ENCODE assay signal across 23 mouse cellular contexts in the genomic region with DNA sequence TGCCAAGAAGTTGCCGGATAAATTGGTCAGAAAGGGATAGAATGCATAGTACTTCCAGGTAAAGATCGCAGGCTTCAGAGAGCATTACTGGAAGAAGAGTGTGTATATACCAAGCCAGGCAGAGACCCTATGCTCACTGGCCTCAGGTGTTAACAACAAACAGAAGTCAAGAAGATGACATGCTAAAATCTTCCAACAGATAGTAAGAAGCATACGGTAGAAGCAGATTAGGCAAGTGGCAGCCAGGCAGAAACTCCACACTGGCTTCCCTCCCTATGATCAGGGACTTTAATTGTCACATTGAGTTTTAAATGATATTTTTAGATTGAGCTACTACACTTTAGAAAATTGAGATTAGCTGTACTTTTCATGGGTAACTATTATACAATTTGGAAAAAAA.
DNase-seq lines count a peak whose midpoint lies in the region; ATAC-seq and TF ChIP-seq lines count a peak whose summit lies in the region.
"Had no signal": no experiment of that assay in that cellular context is flagged by ENCODE, and none has a peak within 500 bp of the region (broad histone marks: within the 10 kb centered on the region; RNA-seq: fewer than 3 reads in every experiment).

No protein-coding gene starts in this region.

- peak; percentile 65; the same call in 1 of the 2 replicates for TF ChIP-seq EP300 in liver, postnatal 0 days (IDR thresholded peaks at IDR 0.05; ENCODE audit: low read depth)

- TF ChIP-seq CTCF in liver, postnatal 0 days (IDR thresholded peaks at IDR 0.05; ENCODE audit: low read depth), result no peak
- TF ChIP-seq CTCF in left cerebral cortex, adult 2 months (IDR thresholded peaks at IDR 0.05), result no peak
- TF ChIP-seq CTCF in intestine, postnatal 0 days (IDR thresholded peaks at IDR 0.05; ENCODE audit: low read depth), result no peak

- H3K27me3 ChIP-seq in heart, embryonic 12.5 days (replicated peaks), result no peaks in the 10 kb centered on the region
- H3K27me3 ChIP-seq in liver, embryonic 13.5 days, result no peaks in the 10 kb centered on the region
- no peaks in the 10 kb centered on the region for H3K27me3 ChIP-seq in liver, postnatal 0 days (ENCODE audit: insufficient read depth, low read length)
- H3K27me3 ChIP-seq in intestine, postnatal 0 days (replicated peaks; ENCODE audit: control insufficient read depth, insufficient read depth, low read length), result no peaks in the 10 kb centered on the region
- H3K27me3 ChIP-seq: embryonic facial prominence, embryonic 15.5 days; forebrain, embryonic 15.5 days; heart, embryonic 15.5 days; hindbrain, embryonic 15.5 days had no signal

- H3K9ac ChIP-seq in heart, embryonic 12.5 days, result no peak overlapping the region
- peak overlapping the region; percentile 42; the same call in 1 of the 2 replicates for H3K9ac ChIP-seq in liver, embryonic 13.5 days
- H3K9ac ChIP-seq in liver, postnatal 0 days (replicated peaks), result no peak overlapping the region
- H3K9ac ChIP-seq in intestine, postnatal 0 days (ENCODE audit: low read depth, low read length), result no peak overlapping the region
- H3K9ac ChIP-seq: embryonic facial prominence, embryonic 15.5 days; forebrain, embryonic 15.5 days; heart, embryonic 15.5 days; hindbrain, embryonic 15.5 days had no signal

- H3K4me1 ChIP-seq in heart, embryonic 12.5 days (replicated peaks), result peaks cover 21% of the 10 kb centered on the region
- H3K4me1 ChIP-seq in liver, embryonic 13.5 days (replicated peaks), result peaks cover 46% of the 10 kb centered on the region
- peaks cover 22% of the 10 kb centered on the region for H3K4me1 ChIP-seq in liver, postnatal 0 days (ENCODE audit: insufficient read depth)
- H3K4me1 ChIP-seq in intestine, postnatal 0 days (replicated peaks; ENCODE audit: control insufficient read depth, insufficient read depth, low read length), result no peaks in the 10 kb centered on the region
- H3K4me1 ChIP-seq: embryonic facial prominence, embryonic 15.5 days; forebrain, embryonic 15.5 days; hindbrain, embryonic 15.5 days had no signal

- peaks cover 11% of the 10 kb centered on the region for H3K36me3 ChIP-seq in heart, embryonic 12.5 days
- H3K36me3 ChIP-seq in liver, embryonic 13.5 days, result no peaks in the 10 kb centered on the region
- H3K36me3 ChIP-seq in liver, postnatal 0 days (replicated peaks; ENCODE audit: insufficient read depth, low read length), result no peaks in the 10 kb centered on the region
- H3K36me3 ChIP-seq in intestine, postnatal 0 days (ENCODE audit: control insufficient read depth, insufficient read depth), result no peaks in the 10 kb centered on the region
- H3K36me3 ChIP-seq: embryonic facial prominence, embryonic 15.5 days; forebrain, embryonic 15.5 days; hindbrain, embryonic 15.5 days had no signal

- no peak for DNase-seq in frontal cortex, adult 2 months (ENCODE audit: extremely low spot score in 1 of 2, low spot score in 1 of 2)
- DNase-seq in heart, postnatal 25 days (ENCODE audit: low spot score), result no peak
- DNase-seq in liver, embryonic 13.5 days, result no peak
- no peak for DNase-seq in liver, postnatal 0 days
- DNase-seq in left cerebral cortex, adult 2 months (ENCODE audit: extremely low spot score in 1 of 2, low spot score in 2 of 2), result no peak
- DNase-seq: adrenal gland, postnatal 14 days; B cell, adult 2 months; cerebellum, adult 8-10 months; cerebellum, postnatal 14 days; embryo, embryonic 11 days; gastrocnemius, adult 2 months; gastrocnemius, postnatal 36 days; heart, postnatal 36 days had no signal

- no peak overlapping the region for H3K4me2 ChIP-seq in heart, embryonic 12.5 days
- H3K4me2 ChIP-seq in liver, embryonic 13.5 days, result 0 out of 2 replicates have a peak overlapping the region, but pooled peaks have one; percentile 44
- H3K4me2 ChIP-seq in liver, postnatal 0 days (ENCODE audit: low read depth, low read length), result no peak overlapping the region
- H3K4me2 ChIP-seq in intestine, postnatal 0 days (replicated peaks; ENCODE audit: low read depth), result no peak overlapping the region
- H3K4me2 ChIP-seq: embryonic facial prominence, embryonic 15.5 days; forebrain, embryonic 15.5 days; heart, embryonic 15.5 days; hindbrain, embryonic 15.5 days had no signal

- 77% methylated on average over 3 of the region's 3 CpGs for WGBS in heart, embryonic 12.5 days
- 64% methylated on average over 3 of the region's 3 CpGs for WGBS in liver, embryonic 13.5 days (ENCODE audit: insufficient replicate concordance)
- WGBS in liver, postnatal 0 days (ENCODE audit: insufficient replicate concordance), result 80% methylated on average over 3 of the region's 3 CpGs
- WGBS in intestine, postnatal 0 days, result 92% methylated on average over 3 of the region's 3 CpGs

- ATAC-seq in frontal cortex, adult (ENCODE audit: low TSS enrichment), result peak; percentile 41; the same call in 1 of the 2 replicates
- peak; percentile 54; the same call in 1 of the 2 replicates for ATAC-seq in heart, embryonic 12.5 days (ENCODE audit: insufficient number of reproducible peaks, low FRiP score)
- ATAC-seq in liver, embryonic 13.5 days (ENCODE audit: low read depth), result peak; percentile 76
- no peak for ATAC-seq in liver, postnatal 0 days
- no peak for ATAC-seq in intestine, postnatal 0 days
- ATAC-seq: CD4-positive, CD25-positive, alpha-beta regulatory T cell, adult 4 months; forebrain, embryonic 15.5 days; intestine, embryonic 16.5 days had no signal

- no peak overlapping the region for H3K27ac ChIP-seq in heart, embryonic 12.5 days (ENCODE audit: poor library complexity, severe bottlenecking)
- peak overlapping the region; percentile 90 for H3K27ac ChIP-seq in liver, embryonic 13.5 days
- no peak overlapping the region for H3K27ac ChIP-seq in liver, postnatal 0 days (ENCODE audit: low read depth)
- H3K27ac ChIP-seq in left cerebral cortex, adult 2 months, result no peak overlapping the region
- H3K27ac ChIP-seq in intestine, postnatal 0 days (ENCODE audit: low read depth, low read length), result no peak overlapping the region
- H3K27ac ChIP-seq: embryonic facial prominence, embryonic 15.5 days; forebrain, embryonic 15.5 days; gastrocnemius, adult 2 months; heart, embryonic 15.5 days; hindbrain, embryonic 15.5 days had no signal

- no peaks in the 10 kb centered on the region for H3K9me3 ChIP-seq in heart, embryonic 12.5 days (replicated peaks)
- no peaks in the 10 kb centered on the region for H3K9me3 ChIP-seq in liver, embryonic 13.5 days (replicated peaks)
- H3K9me3 ChIP-seq in liver, postnatal 0 days (ENCODE audit: low read length), result no peaks in the 10 kb centered on the region
- H3K9me3 ChIP-seq in intestine, postnatal 0 days (ENCODE audit: control insufficient read depth), result no peaks in the 10 kb centered on the region
- H3K9me3 ChIP-seq: embryonic facial prominence, embryonic 15.5 days; forebrain, embryonic 15.5 days; heart, embryonic 15.5 days; hindbrain, embryonic 15.5 days had no signal

- intact Hi-C loops in heart, postnatal 25 days (cut with DNase I), result no loop called here
- intact Hi-C loops in left cerebral cortex, adult 2 months (cut with DNase I), result no loop called here

- no peak overlapping the region for H3K4me3 ChIP-seq in heart, embryonic 12.5 days
- H3K4me3 ChIP-seq in liver, embryonic 13.5 days (replicated peaks), result no peak overlapping the region
- no peak overlapping the region for H3K4me3 ChIP-seq in liver, postnatal 0 days (ENCODE audit: low read depth, low read length)
- no peak overlapping the region for H3K4me3 ChIP-seq in left cerebral cortex, adult 2 months
- no peak overlapping the region for H3K4me3 ChIP-seq in intestine, postnatal 0 days (ENCODE audit: low read depth, low read length)
- H3K4me3 ChIP-seq: embryonic facial prominence, embryonic 15.5 days; erythroblast, embryonic 14.5 days; forebrain, embryonic 15.5 days; gastrocnemius, adult 2 months; heart, embryonic 15.5 days; hindbrain, embryonic 15.5 days had no signal

Comparison
In these comparisons a context has a peak if more than half of its experiments do, and no peak if none do; other contexts are left out.
1. ATAC-seq: peak in frontal cortex, adult (single experiment), heart, embryonic 12.5 days (single experiment) and liver, embryonic 13.5 days (single experiment); none in liver, postnatal 0 days (single experiment) and intestine, postnatal 0 days (single experiment).